Mouse (Mus musculus) spleen, postnatal 14 days (tissue): ENCODE measurements at regions not wholly inside any gene's neighbourhood (a gene's known extent, or its start where the extent isn't known, plus 50 kb on each side); places are given as distances from the start of the nearest gene placed in this dataset.
"Not testable (repeated sequence)": the region's sequence is repeated elsewhere in the genome, so short reads cannot be mapped to it uniquely, and the experiment has no call there.

Source experiments
- DNase-seq, 2 experiments: peaks; one replicate each; pipeline ENCODE4 v3.0.0; 2021 to 2022; ENCODE audit warnings: low spot score in 2 of 2

DNA sequence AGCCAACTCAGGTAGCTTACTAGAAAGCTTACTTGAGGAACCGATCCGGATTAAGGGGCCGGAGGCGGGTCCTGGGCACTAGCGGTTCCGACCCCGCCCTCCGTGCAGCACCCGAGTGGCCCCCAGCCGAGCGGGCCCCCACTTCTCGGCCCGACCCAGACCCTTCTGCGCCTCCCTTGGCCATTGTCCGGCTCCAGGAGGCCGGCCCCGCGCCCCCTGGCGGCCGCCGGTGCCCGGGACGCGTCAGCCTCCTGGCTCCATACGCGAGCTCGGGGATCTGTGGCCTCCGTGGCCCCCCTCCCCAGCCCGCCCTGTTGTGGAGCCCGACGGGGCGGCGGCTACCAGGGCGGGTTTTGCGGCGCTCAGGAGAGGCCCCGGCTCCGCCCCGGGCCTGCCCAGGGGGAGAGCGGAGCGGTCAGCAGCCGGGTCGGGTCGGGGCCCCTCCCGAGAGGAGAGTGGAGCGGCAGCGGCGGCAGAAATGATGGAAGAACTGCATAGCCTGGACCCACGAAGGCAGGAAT is 94.3 kb upstream of the Zfp986 start:
- peak in 1 of 2 experiments; percentile 1 for DNase-seq

DNA sequence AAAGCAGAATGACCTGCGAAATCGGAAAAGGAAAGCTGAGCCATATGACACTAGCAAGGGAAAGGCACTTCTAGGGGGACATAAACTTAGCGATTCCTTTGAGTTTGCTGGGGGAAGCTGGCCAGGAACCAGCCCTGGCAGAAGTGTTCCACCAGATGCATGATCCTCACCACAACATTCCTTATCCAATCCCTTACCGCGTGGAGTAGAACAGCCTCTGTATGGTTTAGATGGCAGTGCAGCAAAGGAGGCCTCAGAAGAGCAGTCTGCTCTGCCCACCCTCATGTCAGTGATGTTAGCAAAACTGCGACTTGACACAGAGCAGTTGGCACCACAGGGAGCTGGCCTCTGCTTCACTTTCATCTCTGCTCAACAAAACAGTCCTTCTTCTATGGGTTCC is 93.7 kb upstream of the Zfp986 start:
- DNase-seq, result not testable (repeated sequence)

DNA sequence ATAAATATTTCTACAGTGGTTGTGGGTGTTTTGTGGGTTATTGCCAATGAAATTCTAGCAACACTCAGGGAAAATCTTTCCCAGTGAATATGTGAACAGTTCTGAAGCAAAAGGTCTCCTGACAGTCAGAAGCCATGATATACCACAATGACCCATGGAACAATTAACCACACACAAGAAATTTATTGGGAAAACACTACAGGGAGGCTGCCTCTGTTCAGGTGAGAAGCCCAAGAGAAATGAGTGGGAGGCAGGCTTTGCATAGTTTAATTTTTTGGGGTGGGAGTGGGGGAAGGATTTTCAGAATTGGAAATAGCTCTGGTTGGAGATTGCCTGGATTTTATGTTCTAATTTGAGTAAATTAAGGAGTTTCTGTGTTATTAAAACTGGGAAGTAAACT is 92.1 kb upstream of the Zfp986 start:
- not testable (repeated sequence) for DNase-seq

DNA sequence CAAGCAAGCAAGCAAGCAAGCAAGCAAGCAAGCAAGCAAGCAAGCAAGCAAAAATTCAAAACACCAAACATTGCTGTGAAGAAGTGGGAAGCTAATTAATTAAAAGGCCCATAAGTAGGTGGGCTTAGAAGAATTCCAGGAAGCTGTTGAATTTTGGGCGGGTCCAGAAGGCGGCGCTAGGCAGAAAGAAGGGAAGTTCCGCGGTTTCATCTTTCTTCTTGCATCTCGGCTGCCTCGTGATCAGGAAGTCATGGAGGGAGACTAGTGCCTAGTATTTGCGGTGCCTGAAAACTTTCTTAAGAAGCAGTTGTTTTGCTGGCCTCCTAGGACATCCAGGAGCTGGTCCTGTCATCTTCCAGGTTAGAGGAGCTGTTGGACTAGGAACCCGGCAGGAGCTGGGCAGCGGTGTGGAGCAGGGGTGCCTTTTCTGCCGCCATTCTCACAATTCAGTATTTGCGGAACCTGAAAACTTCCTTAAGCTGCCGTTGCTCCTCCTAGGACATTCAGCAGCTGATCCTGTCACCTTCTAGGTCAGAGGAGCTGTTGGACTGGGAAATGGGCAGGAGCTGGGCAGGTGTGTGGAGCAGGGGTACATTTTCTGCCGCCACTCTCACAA is 87.2 kb upstream of the Zfp986 start:
- not testable (repeated sequence) for DNase-seq

DNA sequence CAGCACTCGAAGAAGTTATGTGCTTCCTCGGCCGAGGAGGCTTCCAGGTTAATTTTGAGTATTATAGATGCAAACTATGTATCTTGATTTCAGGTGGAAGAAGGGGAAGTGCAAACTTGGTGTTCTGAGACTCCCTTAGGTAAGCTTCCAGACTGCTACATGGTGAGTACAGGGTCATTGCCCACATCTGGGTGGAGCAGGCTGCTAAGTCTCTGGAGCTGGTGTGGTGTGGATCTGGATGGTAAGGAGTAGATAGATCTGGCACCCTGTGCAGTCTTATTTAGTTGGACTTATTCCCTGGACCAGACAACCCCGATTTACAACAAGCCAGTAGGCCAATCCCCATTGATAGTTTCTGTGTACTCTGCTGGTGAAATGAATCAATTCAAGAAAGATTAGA is 53.9 kb upstream of the Zfp986 start:
- not testable (repeated sequence) for DNase-seq
